Mouse (Mus musculus): ENCODE results near the gene Xbp1. TPM values are rescaled to one million over a fixed set of nuclear protein-coding genes. Genes with fewer than 3 reads are reported as not detected.
"Not testable (repeated sequence)": the region's sequence is repeated elsewhere in the genome, so short reads cannot be mapped to it uniquely, and the experiment has no call there.

Gene Xbp1
- polyA plus RNA-seq, 1 experiment, result 46.7 TPM

- Histone ChIP-seq H3K4me1 (ENCODE audit: control insufficient read depth, insufficient read depth, low read length) (peaks cover 4% of the 10 kb centered on the region), H3K27ac (ENCODE audit: insufficient read depth, low read length) (no peak overlapping the region), H3K4me3 (ENCODE audit: low read depth, low read length) (no peak overlapping the region), H3K27me3 (ENCODE audit: control insufficient read depth, insufficient read depth, low read length, poor library complexity, severe bottlenecking) (no peaks in the 10 kb centered on the region), H3K9me3 (replicated peaks; ENCODE audit: control insufficient read depth, insufficient read depth, low read length, poor library complexity, severe bottlenecking) (no peaks in the 10 kb centered on the region), H3K9ac (ENCODE audit: low read depth, poor library complexity, severe bottlenecking) (no peak overlapping the region), H3K36me3 (ENCODE audit: control insufficient read depth, insufficient read depth, low read length, poor library complexity, severe bottlenecking) (no peaks in the 10 kb centered on the region)
- TF ChIP-seq EP300 (IDR thresholded peaks at IDR 0.05; ENCODE audit: insufficient read depth, low read depth, low read length) (no peak), CTCF (IDR thresholded peaks at IDR 0.05; ENCODE audit: low read depth, low read length) (no peak), POLR2A (IDR thresholded peaks at IDR 0.05; ENCODE audit: insufficient read depth, low read length) (no peak)
Observed at GRCm38 (mm10) chr11:5510099-5510391, 10.4 kb upstream of the Xbp1 start.

- not testable (repeated sequence) for H3K9me3 ChIP-seq (replicated peaks; ENCODE audit: control insufficient read depth, insufficient read depth, low read length, poor library complexity, severe bottlenecking); H3K4me1 ChIP-seq (ENCODE audit: control insufficient read depth, insufficient read depth, low read length)
Observed at GRCm38 (mm10) chr11:5510686-5511085, 9.8 kb upstream of the Xbp1 start.

GRCm38 (mm10) chr11:5512099-5512725 is 8.2 kb upstream of the Xbp1 start:
- H3K9me3 ChIP-seq (replicated peaks; ENCODE audit: control insufficient read depth, insufficient read depth, low read length, poor library complexity, severe bottlenecking), result no peaks in the 10 kb centered on the region
- H3K9ac ChIP-seq (ENCODE audit: low read depth, poor library complexity, severe bottlenecking), result 0 out of 2 replicates have a peak overlapping the region, but pooled peaks have one; percentile 10
- H3K36me3 ChIP-seq (ENCODE audit: control insufficient read depth, insufficient read depth, low read length, poor library complexity, severe bottlenecking), result no peaks in the 10 kb centered on the region
- no peaks in the 10 kb centered on the region for H3K27me3 ChIP-seq (ENCODE audit: control insufficient read depth, insufficient read depth, low read length, poor library complexity, severe bottlenecking)
- no peak overlapping the region for H3K27ac ChIP-seq (ENCODE audit: insufficient read depth, low read length)
- H3K4me3 ChIP-seq (ENCODE audit: low read depth, low read length), result no peak overlapping the region
- TF ChIP-seq CTCF (IDR thresholded peaks at IDR 0.05; ENCODE audit: low read depth, low read length) (no peak), EP300 (IDR thresholded peaks at IDR 0.05; ENCODE audit: insufficient read depth, low read depth, low read length) (no peak), POLR2A (IDR thresholded peaks at IDR 0.05; ENCODE audit: insufficient read depth, low read length) (no peak)
- peaks cover 6% of the 10 kb centered on the region for H3K4me1 ChIP-seq (ENCODE audit: control insufficient read depth, insufficient read depth, low read length)

More at GRCm38 (mm10) chr11:5510686-5511085, 9.8 kb upstream of the Xbp1 start:
- not testable (repeated sequence) for H3K4me3 ChIP-seq (ENCODE audit: low read depth, low read length); H3K27me3 ChIP-seq (ENCODE audit: control insufficient read depth, insufficient read depth, low read length, poor library complexity, severe bottlenecking); H3K27ac ChIP-seq (ENCODE audit: insufficient read depth, low read length); H3K9ac ChIP-seq (ENCODE audit: low read depth, poor library complexity, severe bottlenecking); H3K36me3 ChIP-seq (ENCODE audit: control insufficient read depth, insufficient read depth, low read length, poor library complexity, severe bottlenecking)

- H3K4me1 ChIP-seq (ENCODE audit: control insufficient read depth, insufficient read depth, low read length), result peaks cover 6% of the 10 kb centered on the region
- no peaks in the 10 kb centered on the region for H3K9me3 ChIP-seq (replicated peaks; ENCODE audit: control insufficient read depth, insufficient read depth, low read length, poor library complexity, severe bottlenecking)
- no peak overlapping the region for H3K9ac ChIP-seq (ENCODE audit: low read depth, poor library complexity, severe bottlenecking)
- no peak overlapping the region for H3K4me3 ChIP-seq (ENCODE audit: low read depth, low read length)
- no peak overlapping the region for H3K27ac ChIP-seq (ENCODE audit: insufficient read depth, low read length)
- no peaks in the 10 kb centered on the region for H3K36me3 ChIP-seq (ENCODE audit: control insufficient read depth, insufficient read depth, low read length, poor library complexity, severe bottlenecking)
- no peak for TF ChIP-seq POLR2A (IDR thresholded peaks at IDR 0.05; ENCODE audit: insufficient read depth, low read length)
- peak; percentile 60; the same call in 1 of the 2 replicates for TF ChIP-seq EP300 (IDR thresholded peaks at IDR 0.05; ENCODE audit: insufficient read depth, low read depth, low read length)
- H3K27me3 ChIP-seq (ENCODE audit: control insufficient read depth, insufficient read depth, low read length, poor library complexity, severe bottlenecking), result no peaks in the 10 kb centered on the region
Observed at GRCm38 (mm10) chr11:5512961-5513360, 7.5 kb upstream of the Xbp1 start.

GRCm38 (mm10) chr11:5514091-5514490 is 6.4 kb upstream of the Xbp1 start:
- TF ChIP-seq CTCF (IDR thresholded peaks at IDR 0.05; ENCODE audit: low read depth, low read length), result no peak
- no peak for TF ChIP-seq EP300 (IDR thresholded peaks at IDR 0.05; ENCODE audit: insufficient read depth, low read depth, low read length)
- no peak for TF ChIP-seq POLR2A (IDR thresholded peaks at IDR 0.05; ENCODE audit: insufficient read depth, low read length)
- no peak overlapping the region for H3K4me3 ChIP-seq (ENCODE audit: low read depth, low read length)

GRCm38 (mm10) chr11:5515196-5515595 is 5.3 kb upstream of the Xbp1 start:
- H3K9me3 ChIP-seq (replicated peaks; ENCODE audit: control insufficient read depth, insufficient read depth, low read length, poor library complexity, severe bottlenecking), result no peaks in the 10 kb centered on the region
- no peak overlapping the region for H3K4me3 ChIP-seq (ENCODE audit: low read depth, low read length)
- H3K4me1 ChIP-seq (ENCODE audit: control insufficient read depth, insufficient read depth, low read length), result peaks cover 6% of the 10 kb centered on the region
- H3K9ac ChIP-seq (ENCODE audit: low read depth, poor library complexity, severe bottlenecking), result no peak overlapping the region
- TF ChIP-seq EP300 (IDR thresholded peaks at IDR 0.05; ENCODE audit: insufficient read depth, low read depth, low read length) (no peak), POLR2A (IDR thresholded peaks at IDR 0.05; ENCODE audit: insufficient read depth, low read length) (no peak), CTCF (IDR thresholded peaks at IDR 0.05; ENCODE audit: low read depth, low read length) (no peak)
- H3K27ac ChIP-seq (ENCODE audit: insufficient read depth, low read length), result 0 out of 2 replicates have a peak overlapping the region, but pooled peaks have one; percentile 4
- no peaks in the 10 kb centered on the region for H3K27me3 ChIP-seq (ENCODE audit: control insufficient read depth, insufficient read depth, low read length, poor library complexity, severe bottlenecking)
- no peaks in the 10 kb centered on the region for H3K36me3 ChIP-seq (ENCODE audit: control insufficient read depth, insufficient read depth, low read length, poor library complexity, severe bottlenecking)

More at GRCm38 (mm10) chr11:5514091-5514490, 6.4 kb upstream of the Xbp1 start:
- peaks cover 6% of the 10 kb centered on the region for H3K4me1 ChIP-seq (ENCODE audit: control insufficient read depth, insufficient read depth, low read length)
- no peak overlapping the region; the same call in 1 of the 2 replicates for H3K27ac ChIP-seq (ENCODE audit: insufficient read depth, low read length)
- no peaks in the 10 kb centered on the region for H3K9me3 ChIP-seq (replicated peaks; ENCODE audit: control insufficient read depth, insufficient read depth, low read length, poor library complexity, severe bottlenecking)
- no peaks in the 10 kb centered on the region for H3K36me3 ChIP-seq (ENCODE audit: control insufficient read depth, insufficient read depth, low read length, poor library complexity, severe bottlenecking)
- H3K9ac ChIP-seq (ENCODE audit: low read depth, poor library complexity, severe bottlenecking), result no peak overlapping the region
- no peaks in the 10 kb centered on the region for H3K27me3 ChIP-seq (ENCODE audit: control insufficient read depth, insufficient read depth, low read length, poor library complexity, severe bottlenecking)
